Mouse (Mus musculus) hindbrain, embryonic 14.5 days (tissue): Measurements from ENCODE around the gene Arl5c. TPM values are rescaled to one million over a fixed set of nuclear protein-coding genes. Genes with fewer than 3 reads are reported as not detected.
"Not testable (repeated sequence)": the region's sequence is repeated elsewhere in the genome, so short reads cannot be mapped to it uniquely, and the experiment has no call there.

Experiments used
- ATAC-seq: fragments of 200-750 bp; cut with Nextera tagmentation; 2 replicates; pipeline ENCODE4 v1.8.0; 2017; ENCODE audit warnings: moderate number of reproducible peaks, mild to moderate bottlenecking, moderate TSS enrichment, moderate library complexity; ENCODE audit not compliant: low FRiP score
- DNase-seq: peaks from one replicate; pipeline ENCODE4 v3.0.0-alpha.2; 2015; ENCODE audit warnings: low spot score
- H3K27ac ChIP-seq: fragments of 300-500 bp; sonication (generic); 2 replicates; pipeline ENCODE4 v1.5.1; 2014; ENCODE audit warnings: mild to moderate bottlenecking, moderate library complexity
- H3K27me3 ChIP-seq: fragments of 300-500 bp; sonication (generic); 2 replicates; pipeline ENCODE4 v1.6.1; 2014; ENCODE audit warnings: mild to moderate bottlenecking, low read length, mixed read lengths; ENCODE audit not compliant: control insufficient read depth, insufficient read depth
- H3K36me3 ChIP-seq: fragments of 300-500 bp; sonication (generic); replicated peaks from 2 replicates; pipeline ENCODE4 v1.6.1; 2014; ENCODE audit not compliant: control insufficient read depth, insufficient read depth
- H3K4me1 ChIP-seq: fragments of 300-500 bp; sonication (generic); replicated peaks from 2 replicates; pipeline ENCODE4 v1.6.1; 2014; ENCODE audit warnings: antibody characterized with exemption, low read length, mixed read lengths; ENCODE audit not compliant: control insufficient read depth, insufficient read depth
- H3K4me2 ChIP-seq: fragments of 300-500 bp; sonication (generic); replicated peaks from 2 replicates; pipeline ENCODE4 v1.6.1; 2014; ENCODE audit warnings: mild to moderate bottlenecking, moderate library complexity
- H3K4me3 ChIP-seq: fragments of 300-500 bp; sonication (generic); replicated peaks from 2 replicates; pipeline ENCODE4 v1.5.1; 2014; ENCODE audit warnings: mild to moderate bottlenecking, low read length
- H3K9ac ChIP-seq: fragments of 300-500 bp; sonication (generic); 2 replicates; pipeline ENCODE4 v1.6.1; 2014
- H3K9me3 ChIP-seq: fragments of 300-500 bp; sonication (generic); 2 replicates; pipeline ENCODE4 v1.6.1; 2016; ENCODE audit warnings: low read length; ENCODE audit not compliant: control insufficient read depth
- WGBS: fragments of 180-500 bp; shearing (Covaris S2); extraction: QIAGEN DNeasy Blood & Tissue Kit; methylation state at CpG from one replicate; pipeline ENCODE4 v1.1.7; 2014; 5-methylcytosine and 5-hydroxymethylcytosine counted together
- polyA plus RNA-seq: library from polyadenylated mRNA; unstranded; fragments of >200 nt; fragmentation: Nextera tagmentation; extraction: Ambion mirVana; gene quantifications from 2 replicates; pipeline ENCODE4 v1.2.1, GENCODE M21; 2014

The Arl5c gene
- polyA plus RNA-seq, 1 experiment from 2014 or later: 11.0 TPM

DNA sequence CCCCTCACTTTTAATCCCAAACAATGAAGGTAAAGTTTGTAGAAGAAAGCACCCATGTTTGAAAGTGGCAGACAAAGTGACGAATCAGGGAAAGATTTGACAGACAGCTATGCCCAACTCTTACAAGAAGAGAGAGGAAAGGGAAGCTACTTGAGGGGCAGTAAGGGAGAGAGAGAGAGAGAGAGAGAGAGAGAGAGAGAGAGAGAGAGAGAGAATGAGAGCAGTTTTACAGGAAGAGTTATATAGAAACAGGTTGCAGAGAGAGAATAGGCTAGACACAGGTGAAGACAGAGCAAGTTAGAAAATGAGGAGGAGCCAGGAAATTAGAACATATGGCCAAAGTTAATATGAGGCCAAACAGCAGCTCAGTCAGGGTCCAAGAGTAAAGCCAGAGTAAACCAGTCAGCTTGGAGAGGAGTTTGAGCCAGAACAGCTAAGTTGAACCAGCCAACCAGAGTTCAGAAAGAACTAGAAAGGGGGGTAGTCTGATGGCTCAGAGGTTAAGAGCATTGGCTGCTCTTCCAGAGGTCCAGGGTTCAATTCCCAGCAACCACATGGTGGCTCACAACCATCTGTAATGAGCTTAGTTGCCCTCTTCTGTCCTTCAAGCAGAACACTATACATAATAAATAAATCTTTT, 43.5 kb downstream of the Arl5c start:
- no peak overlapping the region for H3K9ac ChIP-seq
- H3K27ac ChIP-seq: no peak overlapping the region
- DNase-seq (no peak), ATAC-seq (no peak)
- no peaks in the 10 kb centered on the region for H3K36me3 ChIP-seq
- no peak overlapping the region for H3K4me2 ChIP-seq
- H3K27me3 ChIP-seq: no peaks in the 10 kb centered on the region
- H3K9me3 ChIP-seq: no peaks in the 10 kb centered on the region
- no peak overlapping the region for H3K4me3 ChIP-seq
- peaks cover 30% of the 10 kb centered on the region for H3K4me1 ChIP-seq
- 100% methylated on average over 1 of the region's 1 CpGs for whole genome bisulfite sequencing

DNA sequence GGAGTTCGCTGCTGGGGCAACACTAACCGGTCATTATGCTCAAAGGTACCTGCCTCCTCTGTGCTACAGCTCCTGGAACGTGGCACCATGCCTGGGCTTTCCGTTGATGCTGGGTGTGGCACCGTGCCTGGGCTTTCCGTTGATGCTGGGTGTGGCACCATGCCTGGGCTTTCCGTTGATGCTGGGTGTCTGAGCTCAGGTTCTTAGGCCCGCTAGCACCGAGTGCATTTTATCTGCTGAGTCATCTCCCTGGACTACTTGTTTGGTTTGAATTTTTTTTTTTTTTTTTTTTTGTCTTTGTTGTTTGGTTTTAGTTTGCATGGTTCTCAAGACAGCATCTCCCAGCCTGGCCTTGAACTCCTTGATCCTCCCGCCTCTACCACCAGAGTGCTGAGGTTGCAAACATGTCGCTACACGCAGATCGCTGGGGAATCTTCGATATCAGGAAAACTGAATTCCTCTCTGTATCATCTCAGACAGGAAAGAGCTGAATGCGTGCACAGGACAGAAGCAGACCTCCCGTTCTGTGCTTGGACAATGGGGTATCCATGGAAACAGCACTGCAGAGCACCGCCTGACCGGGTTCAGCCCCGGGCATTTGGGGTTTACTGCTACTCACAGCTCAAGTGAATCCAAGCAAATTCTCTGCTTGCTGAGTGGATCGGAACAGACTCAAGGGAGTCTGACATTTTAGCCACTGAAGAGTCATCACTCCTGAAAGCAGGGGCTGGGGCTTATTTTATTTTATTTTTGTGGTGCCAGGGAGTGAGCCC, 46.1 kb downstream of the Arl5c start:
- peak overlapping the region; percentile 67 for H3K27ac ChIP-seq
- ATAC-seq (no peak), DNase-seq (peak; percentile 58)
- H3K9ac ChIP-seq: no peak overlapping the region
- H3K27me3 ChIP-seq: no peaks in the 10 kb centered on the region
- no peaks in the 10 kb centered on the region for H3K9me3 ChIP-seq
- H3K4me1 ChIP-seq: peaks cover 16% of the 10 kb centered on the region
- H3K36me3 ChIP-seq: no peaks in the 10 kb centered on the region
- 0 out of 2 replicates have a peak overlapping the region, but pooled peaks have one; percentile 10 for H3K4me2 ChIP-seq
- WGBS: 29% methylated on average over 20 of the region's 20 CpGs
- no peak overlapping the region for H3K4me3 ChIP-seq

- no peak overlapping the region for H3K4me3 ChIP-seq
- H3K9me3 ChIP-seq: no peaks in the 10 kb centered on the region
- ATAC-seq (no peak), DNase-seq (peak; percentile 61)
- no peak overlapping the region for H3K4me2 ChIP-seq
- no peak overlapping the region for H3K27ac ChIP-seq
- peaks cover 12% of the 10 kb centered on the region for H3K4me1 ChIP-seq
- no peaks in the 10 kb centered on the region for H3K27me3 ChIP-seq
- H3K9ac ChIP-seq: no peak overlapping the region
- 14% methylated on average over 7 of the region's 7 CpGs for WGBS
- H3K36me3 ChIP-seq: no peaks in the 10 kb centered on the region
These were observed 48.6 kb downstream of the Arl5c start for GRCm38 (mm10) chr11:97947426-97947825.

- not testable (repeated sequence) for H3K9ac ChIP-seq, H3K27me3 ChIP-seq, H3K4me3 ChIP-seq, H3K36me3 ChIP-seq, H3K9me3 ChIP-seq, DNase-seq, H3K27ac ChIP-seq, H3K4me2 ChIP-seq, ATAC-seq
- peaks cover 12% of the 10 kb centered on the region for H3K4me1 ChIP-seq
- WGBS: 93% methylated on average over 7 of the region's 7 CpGs
These were observed 50.2 kb downstream of the Arl5c start for GRCm38 (mm10) chr11:97945738-97946289.

GRCm38 (mm10) chr11:97945031-97945430, 51.0 kb downstream of the Arl5c start:
- no peaks in the 10 kb centered on the region for H3K27me3 ChIP-seq
- no peaks in the 10 kb centered on the region for H3K9me3 ChIP-seq
- no peak overlapping the region for H3K27ac ChIP-seq
- H3K36me3 ChIP-seq: no peaks in the 10 kb centered on the region
- DNase-seq (no peak), ATAC-seq (no peak)
- no peak overlapping the region for H3K4me2 ChIP-seq
- H3K4me3 ChIP-seq: no peak overlapping the region
- 90% methylated on average over 10 of the region's 10 CpGs for WGBS
- peaks cover 7% of the 10 kb centered on the region for H3K4me1 ChIP-seq
- H3K9ac ChIP-seq: no peak overlapping the region

DNA sequence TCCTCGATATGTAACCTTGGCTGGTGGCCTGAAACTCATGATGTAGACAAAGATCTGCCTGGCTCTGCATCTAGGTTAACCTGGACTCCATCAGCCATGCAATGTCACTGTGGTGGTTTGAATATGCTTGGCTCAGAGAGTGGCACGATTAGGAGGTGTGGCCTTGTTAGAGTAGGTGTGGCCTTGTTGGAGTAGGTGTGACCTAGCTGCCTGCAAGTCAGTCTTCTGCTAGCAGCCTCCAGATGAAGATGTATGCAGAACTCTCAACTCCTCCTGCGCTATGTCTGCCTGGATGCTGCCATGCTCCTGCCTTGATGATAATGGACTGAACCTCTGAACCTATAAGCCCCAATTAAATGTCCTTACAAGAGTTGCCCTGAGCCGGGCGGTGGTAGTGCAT, 52.7 kb downstream of the Arl5c start:
- Histone ChIP-seq H3K4me3 (no peak overlapping the region), H3K9me3 (no peaks in the 10 kb centered on the region), H3K27ac (no peak overlapping the region), H3K4me2 (no peak overlapping the region), H3K27me3 (no peaks in the 10 kb centered on the region), H3K9ac (no peak overlapping the region), H3K36me3 (no peaks in the 10 kb centered on the region), H3K4me1 (no peaks in the 10 kb centered on the region)
- no peak for DNase-seq
- WGBS: 85% methylated on average over 5 of the region's 5 CpGs
- no peak for ATAC-seq

- Histone ChIP-seq H3K36me3 (no peaks in the 10 kb centered on the region), H3K4me1 (no peaks in the 10 kb centered on the region), H3K4me2 (no peak overlapping the region), H3K27me3 (no peaks in the 10 kb centered on the region), H3K9ac (no peak overlapping the region), H3K27ac (no peak overlapping the region), H3K9me3 (no peaks in the 10 kb centered on the region), H3K4me3 (no peak overlapping the region)
- ATAC-seq (no peak), DNase-seq (no peak)
- WGBS: 84% methylated on average over 15 of the region's 15 CpGs
These were observed 53.4 kb downstream of the Arl5c start for GRCm38 (mm10) chr11:97942420-97943111.
